Mouse (Mus musculus): ENCODE data around the gene Trp53i13. TPM values are rescaled to one million over a fixed set of nuclear protein-coding genes. Genes with fewer than 3 reads are reported as not detected.

The Trp53i13 gene
- total RNA-seq, 1 experiment: 18.4 TPM

DNA sequence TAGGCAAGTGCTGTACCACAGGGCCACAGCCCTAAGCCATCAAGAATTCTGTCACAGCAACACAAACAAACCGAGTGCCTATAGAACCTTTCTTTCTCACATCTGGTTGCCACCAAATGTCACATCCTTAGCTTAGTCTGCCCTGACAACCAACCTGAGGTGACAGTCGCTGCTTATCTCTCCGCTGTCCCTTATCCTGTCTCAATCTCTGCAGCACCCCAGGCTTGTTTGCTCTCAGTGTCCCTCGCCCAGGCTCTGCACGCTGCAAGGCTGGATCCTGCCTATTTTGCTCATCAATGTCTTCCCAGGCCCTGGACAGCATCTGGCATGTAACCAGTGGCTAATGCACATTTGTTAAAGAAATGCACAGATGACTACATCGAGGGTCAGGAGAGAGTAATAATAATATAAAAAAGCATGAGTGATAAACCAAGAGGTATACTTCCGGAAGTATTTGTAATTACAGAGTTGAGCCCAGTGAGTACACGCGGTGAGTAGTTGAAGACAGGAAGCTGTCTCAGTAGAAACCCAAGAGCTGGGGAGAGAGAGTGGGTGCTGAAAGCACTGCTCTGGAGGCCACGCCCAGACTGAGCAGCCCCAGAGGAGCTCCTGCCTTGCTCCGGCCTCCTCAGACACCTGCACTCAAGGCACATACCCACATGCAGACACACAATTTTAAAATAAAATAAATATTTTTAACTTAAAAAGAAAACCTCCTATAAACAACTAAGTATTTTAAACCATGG lies 32.1 kb downstream of the Trp53i13 start:
- H3K9me3 ChIP-seq (ENCODE audit: control insufficient read depth, insufficient read depth, low read depth, low read length): no peaks in the 10 kb centered on the region
- no peaks in the 10 kb centered on the region for H3K36me3 ChIP-seq (ENCODE audit: control insufficient read depth, insufficient read depth, low read length, poor library complexity, severe bottlenecking)
- H3K4me1 ChIP-seq (ENCODE audit: control insufficient read depth in 2 of 2, insufficient read depth in 2 of 2, low read length in 2 of 2, poor library complexity in 1 of 2): peaks cover 0 to 7% of the 10 kb centered on the region in 2 experiments; a peak in 1 of 4 replicates
- H3K27ac ChIP-seq (ENCODE audit: insufficient read depth, low read depth, low read length, poor library complexity, severe bottlenecking): no peak overlapping the region
- no peak overlapping the region for H3K4me3 ChIP-seq (ENCODE audit: insufficient read depth in 1 of 2, low read depth in 1 of 2, low read length in 2 of 2, poor library complexity in 1 of 2, severe bottlenecking in 1 of 2)
- in situ Hi-C loops (cut with MboI; ENCODE audit: low sequenced_read_pairs in 2 of 2, unreplicated experiment in 2 of 2): no loop called here
- no peak overlapping the region for H3K9ac ChIP-seq (ENCODE audit: insufficient read depth, low read depth, low read length, poor library complexity, severe bottlenecking)
- no peak for DNase-seq (ENCODE audit: low read depth, low spot score)
- no peak for TF ChIP-seq CHD2 (IDR thresholded peaks at IDR 0.05; ENCODE audit: low read depth, low read length)
- no peak for TF ChIP-seq MAFK (IDR thresholded peaks at IDR 0.05; ENCODE audit: insufficient read depth, low read depth, low read length)
- no peak for TF ChIP-seq ZNF384 (IDR thresholded peaks at IDR 0.05; ENCODE audit: low read depth, low read length)
- TF ChIP-seq HCFC1 (IDR thresholded peaks at IDR 0.05; ENCODE audit: borderline replicate concordance, insufficient read depth, low read length): no peak
- no peak for TF ChIP-seq ZC3H11A (IDR thresholded peaks at IDR 0.05; ENCODE audit: borderline replicate concordance, low read depth, low read length)

DNA sequence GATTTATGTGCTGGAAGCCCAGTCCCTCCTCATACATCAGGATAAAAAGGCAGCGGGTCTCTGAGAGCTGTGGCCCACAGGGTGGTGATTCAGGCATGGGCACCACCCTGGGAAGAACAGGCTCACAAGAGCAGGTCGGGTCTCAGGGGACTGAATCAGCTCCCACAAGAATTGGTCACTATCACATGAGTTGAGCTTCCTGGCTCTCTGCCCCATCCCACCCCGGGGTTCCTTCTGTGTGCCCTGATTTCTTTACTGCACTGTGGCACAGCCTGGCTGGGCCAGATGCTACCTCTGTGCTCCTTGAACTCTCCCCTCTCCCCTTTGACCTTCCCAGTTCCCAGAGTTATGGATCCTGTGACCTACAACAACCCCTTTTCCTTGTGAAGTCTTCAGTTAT lies 32.7 kb downstream of the Trp53i13 start:
- no peak overlapping the region for H3K27ac ChIP-seq (ENCODE audit: insufficient read depth, low read depth, low read length, poor library complexity, severe bottlenecking)
- no peaks in the 10 kb centered on the region for H3K9me3 ChIP-seq (ENCODE audit: control insufficient read depth, insufficient read depth, low read depth, low read length)
- H3K4me1 ChIP-seq (ENCODE audit: control insufficient read depth in 2 of 2, insufficient read depth in 2 of 2, low read length in 2 of 2, poor library complexity in 1 of 2): peaks cover 0 to 7% of the 10 kb centered on the region in 2 experiments; a peak in 1 of 4 replicates
- in situ Hi-C loops (cut with MboI; ENCODE audit: low sequenced_read_pairs in 2 of 2, unreplicated experiment in 2 of 2): no loop called here
- TF ChIP-seq MAFK (IDR thresholded peaks at IDR 0.05; ENCODE audit: insufficient read depth, low read depth, low read length) (no peak), ZC3H11A (IDR thresholded peaks at IDR 0.05; ENCODE audit: borderline replicate concordance, low read depth, low read length) (no peak), HCFC1 (IDR thresholded peaks at IDR 0.05; ENCODE audit: borderline replicate concordance, insufficient read depth, low read length) (no peak), CHD2 (IDR thresholded peaks at IDR 0.05; ENCODE audit: low read depth, low read length) (no peak), ZNF384 (IDR thresholded peaks at IDR 0.05; ENCODE audit: low read depth, low read length) (no peak)
- no peak overlapping the region for H3K4me3 ChIP-seq (ENCODE audit: insufficient read depth in 1 of 2, low read depth in 1 of 2, low read length in 2 of 2, poor library complexity in 1 of 2, severe bottlenecking in 1 of 2)
- no peaks in the 10 kb centered on the region for H3K36me3 ChIP-seq (ENCODE audit: control insufficient read depth, insufficient read depth, low read length, poor library complexity, severe bottlenecking)
- no peak for DNase-seq (ENCODE audit: low read depth, low spot score)
- no peak overlapping the region for H3K9ac ChIP-seq (ENCODE audit: insufficient read depth, low read depth, low read length, poor library complexity, severe bottlenecking)

DNA sequence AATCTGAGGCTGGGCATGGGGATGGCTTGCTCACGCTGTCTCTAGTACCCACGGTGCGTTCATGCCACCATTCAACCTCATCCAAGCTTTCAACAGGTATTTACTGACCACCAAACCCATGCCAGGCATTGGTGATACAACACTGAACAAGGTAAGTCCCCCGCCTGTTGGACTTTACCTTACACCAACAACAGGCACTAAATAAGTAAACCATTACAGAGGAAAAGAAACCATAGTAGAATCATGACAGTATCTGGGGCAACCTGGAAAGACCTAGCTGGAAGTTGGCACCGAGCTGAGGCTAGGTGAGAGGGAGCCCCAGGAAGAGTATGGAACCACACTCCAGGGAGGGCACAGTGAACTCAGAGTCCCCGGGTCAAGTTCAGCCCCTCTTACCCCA lies 38.9 kb downstream of the Trp53i13 start:
- Histone ChIP-seq H3K27ac (ENCODE audit: insufficient read depth, low read depth, low read length, poor library complexity, severe bottlenecking) (no peak overlapping the region), H3K4me3 (ENCODE audit: insufficient read depth in 1 of 2, low read depth in 1 of 2, low read length in 2 of 2, poor library complexity in 1 of 2, severe bottlenecking in 1 of 2) (no peak overlapping the region), H3K9ac (ENCODE audit: insufficient read depth, low read depth, low read length, poor library complexity, severe bottlenecking) (no peak overlapping the region), H3K9me3 (ENCODE audit: control insufficient read depth, insufficient read depth, low read depth, low read length) (no peaks in the 10 kb centered on the region), H3K4me1 (ENCODE audit: control insufficient read depth in 2 of 2, insufficient read depth in 2 of 2, low read length in 2 of 2, poor library complexity in 1 of 2) (peaks cover 0 to 2% of the 10 kb centered on the region in 2 experiments; a peak in 1 of 4 replicates), H3K36me3 (ENCODE audit: control insufficient read depth, insufficient read depth, low read length, poor library complexity, severe bottlenecking) (no peaks in the 10 kb centered on the region)
- TF ChIP-seq HCFC1 (IDR thresholded peaks at IDR 0.05; ENCODE audit: borderline replicate concordance, insufficient read depth, low read length): no peak
- TF ChIP-seq ZNF384 (IDR thresholded peaks at IDR 0.05; ENCODE audit: low read depth, low read length): no peak
- no peak for TF ChIP-seq ZC3H11A (IDR thresholded peaks at IDR 0.05; ENCODE audit: borderline replicate concordance, low read depth, low read length)
- TF ChIP-seq CHD2 (IDR thresholded peaks at IDR 0.05; ENCODE audit: low read depth, low read length): no peak
- no peak for TF ChIP-seq MAFK (IDR thresholded peaks at IDR 0.05; ENCODE audit: insufficient read depth, low read depth, low read length)
- in situ Hi-C loops (cut with MboI; ENCODE audit: low sequenced_read_pairs in 2 of 2, unreplicated experiment in 2 of 2): no loop called here
- DNase-seq (ENCODE audit: low read depth, low spot score): no peak

DNA sequence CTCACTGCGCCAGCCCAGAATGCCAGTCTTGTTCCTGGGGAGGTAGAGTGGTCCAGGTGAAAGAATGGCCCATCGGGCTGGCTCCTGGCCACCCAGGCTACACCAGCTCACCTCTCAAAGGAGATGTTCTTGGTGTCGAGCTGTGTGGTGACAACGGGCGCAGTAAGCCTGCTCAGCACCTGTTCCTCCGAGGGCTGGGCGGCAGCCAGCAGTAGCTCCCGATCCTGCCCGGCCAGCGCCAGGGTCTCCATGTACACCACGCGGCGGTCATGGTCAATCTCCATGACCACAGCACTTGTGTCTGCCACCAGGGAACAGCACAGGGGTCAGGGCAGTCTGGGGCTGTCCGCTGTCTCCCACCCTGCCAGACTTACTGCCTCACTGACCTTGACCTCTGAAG lies 39.6 kb downstream of the Trp53i13 start:
- no peak overlapping the region for H3K9ac ChIP-seq (ENCODE audit: insufficient read depth, low read depth, low read length, poor library complexity, severe bottlenecking)
- H3K4me3 ChIP-seq (ENCODE audit: insufficient read depth in 1 of 2, low read depth in 1 of 2, low read length in 2 of 2, poor library complexity in 1 of 2, severe bottlenecking in 1 of 2): no peak overlapping the region; a peak in 1 of 4 replicates
- H3K4me1 ChIP-seq (ENCODE audit: control insufficient read depth in 2 of 2, insufficient read depth in 2 of 2, low read length in 2 of 2, poor library complexity in 1 of 2): peaks cover 0 to 4% of the 10 kb centered on the region in 2 experiments; a peak in 1 of 4 replicates
- no peaks in the 10 kb centered on the region for H3K9me3 ChIP-seq (ENCODE audit: control insufficient read depth, insufficient read depth, low read depth, low read length)
- no peak overlapping the region for H3K27ac ChIP-seq (ENCODE audit: insufficient read depth, low read depth, low read length, poor library complexity, severe bottlenecking)
- DNase-seq (ENCODE audit: low read depth, low spot score): no peak
- H3K36me3 ChIP-seq (ENCODE audit: control insufficient read depth, insufficient read depth, low read length, poor library complexity, severe bottlenecking): no peaks in the 10 kb centered on the region
- TF ChIP-seq CHD2 (IDR thresholded peaks at IDR 0.05; ENCODE audit: low read depth, low read length) (no peak), MAFK (IDR thresholded peaks at IDR 0.05; ENCODE audit: insufficient read depth, low read depth, low read length) (no peak), ZC3H11A (IDR thresholded peaks at IDR 0.05; ENCODE audit: borderline replicate concordance, low read depth, low read length) (no peak), HCFC1 (IDR thresholded peaks at IDR 0.05; ENCODE audit: borderline replicate concordance, insufficient read depth, low read length) (no peak), ZNF384 (IDR thresholded peaks at IDR 0.05; ENCODE audit: low read depth, low read length) (no peak)
- in situ Hi-C loops (cut with MboI; ENCODE audit: low sequenced_read_pairs in 2 of 2, unreplicated experiment in 2 of 2): no loop called here
